Mouse (Mus musculus) heart, embryonic 12.5 days (tissue): ENCODE measurements around the gene C1qtnf3. TPM values are rescaled to one million over a fixed set of nuclear protein-coding genes. Genes with fewer than 3 reads are reported as not detected.
"Not testable (repeated sequence)": the region's sequence is repeated elsewhere in the genome, so short reads cannot be mapped to it uniquely, and the experiment has no call there.

Experiments
- ATAC-seq: fragments of 200-750 bp; cut with Nextera tagmentation; 2 replicates; pipeline ENCODE4 v1.8.0; 2017; ENCODE audit warnings: moderate TSS enrichment, moderate library complexity; ENCODE audit not compliant: insufficient number of reproducible peaks, low FRiP score
- H3K27ac ChIP-seq: fragments of 300-500 bp; sonication (generic); 2 replicates; pipeline ENCODE4 v1.5.1; 2016; ENCODE audit warnings: mild to moderate bottlenecking, moderate library complexity; ENCODE audit not compliant: poor library complexity, severe bottlenecking
- H3K27me3 ChIP-seq: fragments of 300-500 bp; sonication (generic); replicated peaks from 2 replicates; pipeline ENCODE4 v1.6.1; 2016; ENCODE audit warnings: mild to moderate bottlenecking, moderate library complexity
- H3K36me3 ChIP-seq: fragments of 300-500 bp; sonication (generic); 2 replicates; pipeline ENCODE4 v1.6.1; 2016; ENCODE audit warnings: mild to moderate bottlenecking, moderate library complexity
- H3K4me1 ChIP-seq: fragments of 300-500 bp; sonication (generic); replicated peaks from 2 replicates; pipeline ENCODE4 v1.6.1; 2016; ENCODE audit warnings: mild to moderate bottlenecking
- H3K4me2 ChIP-seq: fragments of 300-500 bp; sonication (generic); 2 replicates; pipeline ENCODE4 v1.6.1; 2016; ENCODE audit warnings: mild to moderate bottlenecking, moderate library complexity
- H3K4me3 ChIP-seq: fragments of 300-500 bp; sonication (generic); 2 replicates; pipeline ENCODE4 v1.5.1; 2016; ENCODE audit warnings: mild to moderate bottlenecking
- H3K9ac ChIP-seq: fragments of 300-500 bp; sonication (generic); 2 replicates; pipeline ENCODE4 v1.6.1; 2016; ENCODE audit warnings: mild to moderate bottlenecking, moderate library complexity
- H3K9me3 ChIP-seq: fragments of 300-500 bp; sonication (generic); replicated peaks from 2 replicates; pipeline ENCODE4 v1.6.1; 2016; ENCODE audit warnings: mild to moderate bottlenecking, moderate library complexity
- WGBS: fragments of 180-500 bp; shearing (Covaris S2); methylation state at CpG from one replicate; pipeline ENCODE4 v1.1.7; 2016; 5-methylcytosine and 5-hydroxymethylcytosine counted together
- polyA plus RNA-seq: library from polyadenylated mRNA; unstranded; fragments of >200 nt; fragmentation: Nextera tagmentation; extraction: Ambion mirVana; gene quantifications from 2 replicates; pipeline ENCODE4 v1.2.1, GENCODE M21; 2016

Gene C1qtnf3
- polyA plus RNA-seq, 1 experiment from 2014 or later = 0.14 TPM

GRCm38 (mm10) chr15:10959277-10960026 lies 7.3 kb downstream of the C1qtnf3 start:
- Histone ChIP-seq H3K9me3 (no peaks in the 10 kb centered on the region), H3K4me2 (no peak overlapping the region), H3K27ac (no peak overlapping the region), H3K9ac (no peak overlapping the region), H3K27me3 (peaks cover 4% of the 10 kb centered on the region; the same call in 1 of the 2 replicates), H3K36me3 (no peaks in the 10 kb centered on the region), H3K4me1 (no peaks in the 10 kb centered on the region), H3K4me3 (no peak overlapping the region)
- 87% methylated on average over 15 of the region's 15 CpGs for WGBS
- no peak for ATAC-seq

DNA sequence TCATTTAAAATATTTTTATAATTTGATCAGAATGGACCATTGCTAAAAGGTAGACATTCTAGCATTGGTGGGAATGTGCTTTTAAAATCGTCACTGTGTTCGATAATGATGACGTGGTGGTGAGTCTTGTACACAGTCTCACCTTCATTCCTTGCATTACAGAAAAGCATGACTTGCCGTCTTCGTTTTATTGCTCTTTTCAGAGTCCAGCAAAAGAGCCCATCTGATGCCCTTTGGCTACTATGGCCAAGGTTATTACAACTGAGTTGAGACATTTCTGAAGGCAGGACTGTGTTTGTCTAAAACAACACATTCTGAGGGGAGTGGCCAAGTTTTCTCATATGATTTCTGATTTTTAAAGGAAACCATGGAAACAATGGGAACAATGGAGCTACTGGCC lies 8.1 kb downstream of the C1qtnf3 start:
- no peaks in the 10 kb centered on the region for H3K36me3 ChIP-seq
- H3K4me3 ChIP-seq = no peak overlapping the region
- no peak overlapping the region for H3K9ac ChIP-seq
- no peak overlapping the region for H3K27ac ChIP-seq
- WGBS = 84% methylated on average over 5 of the region's 5 CpGs
- no peak for ATAC-seq
- H3K9me3 ChIP-seq = no peaks in the 10 kb centered on the region
- no peak overlapping the region for H3K4me2 ChIP-seq
- H3K27me3 ChIP-seq = peaks cover 4% of the 10 kb centered on the region; the same call in 1 of the 2 replicates
- no peaks in the 10 kb centered on the region for H3K4me1 ChIP-seq

- Histone ChIP-seq H3K4me3 (no peak overlapping the region), H3K36me3 (no peaks in the 10 kb centered on the region), H3K27ac (no peak overlapping the region), H3K9ac (no peak overlapping the region), H3K4me1 (no peaks in the 10 kb centered on the region), H3K9me3 (no peaks in the 10 kb centered on the region), H3K4me2 (no peak overlapping the region), H3K27me3 (no peaks in the 10 kb centered on the region)
- no peak for ATAC-seq
- WGBS = 73% methylated on average over 2 of the region's 2 CpGs
These were observed 10.5 kb downstream of the C1qtnf3 start for GRCm38 (mm10) chr15:10962601-10963000.

- Histone ChIP-seq H3K36me3 (no peaks in the 10 kb centered on the region), H3K4me2 (no peak overlapping the region), H3K9me3 (no peaks in the 10 kb centered on the region), H3K4me1 (no peaks in the 10 kb centered on the region), H3K4me3 (no peak overlapping the region), H3K9ac (no peak overlapping the region), H3K27me3 (no peaks in the 10 kb centered on the region), H3K27ac (no peak overlapping the region)
- whole genome bisulfite sequencing = 69% methylated on average over 3 of the region's 3 CpGs
- ATAC-seq = no peak
These were observed 17.3 kb downstream of the C1qtnf3 start for GRCm38 (mm10) chr15:10969439-10969838.

GRCm38 (mm10) chr15:10970777-10971176 lies 18.6 kb downstream of the C1qtnf3 start:
- no peaks in the 10 kb centered on the region for H3K4me1 ChIP-seq
- H3K4me2 ChIP-seq = no peak overlapping the region
- no peaks in the 10 kb centered on the region for H3K27me3 ChIP-seq
- ATAC-seq = no peak
- H3K36me3 ChIP-seq = no peaks in the 10 kb centered on the region
- no peak overlapping the region for H3K27ac ChIP-seq
- WGBS = 86% methylated on average over 5 of the region's 5 CpGs
- H3K9ac ChIP-seq = no peak overlapping the region
- no peak overlapping the region for H3K4me3 ChIP-seq
- H3K9me3 ChIP-seq = no peaks in the 10 kb centered on the region

GRCm38 (mm10) chr15:10977151-10977550 lies 25.0 kb downstream of the C1qtnf3 start:
- Histone ChIP-seq H3K4me1 (0 out of 2 replicates have a peak, but pooled peaks cover under 1% of the 10 kb centered on the region), H3K4me3 (no peak overlapping the region), H3K4me2 (no peak overlapping the region), H3K9ac (no peak overlapping the region), H3K9me3 (no peaks in the 10 kb centered on the region), H3K27ac (no peak overlapping the region), H3K27me3 (no peaks in the 10 kb centered on the region), H3K36me3 (no peaks in the 10 kb centered on the region)
- no peak for ATAC-seq

- Histone ChIP-seq H3K27ac (no peak overlapping the region), H3K4me2 (peak overlapping the region; percentile 69), H3K9me3 (no peaks in the 10 kb centered on the region), H3K27me3 (no peaks in the 10 kb centered on the region), H3K4me1 (peaks cover 3% of the 10 kb centered on the region), H3K36me3 (0 out of 2 replicates have a peak, but pooled peaks cover 9% of the 10 kb centered on the region), H3K4me3 (peak overlapping the region; percentile 77; the same call in 1 of the 2 replicates), H3K9ac (0 out of 2 replicates have a peak overlapping the region, but pooled peaks have one; percentile 77)
- no peak for ATAC-seq
- WGBS = 55% methylated on average over 2 of the region's 2 CpGs
These were observed 28.6 kb downstream of the C1qtnf3 start for GRCm38 (mm10) chr15:10980712-10981111.

GRCm38 (mm10) chr15:10981377-10982063 lies 29.4 kb downstream of the C1qtnf3 start, which contains the start of gene Amacr:
Amacr (plus strand) TSS chr15:10981756.
- no peaks in the 10 kb centered on the region for H3K9me3 ChIP-seq
- peak within 1 kb of the TSS; percentile 69 for H3K4me2 ChIP-seq
- peak within 1 kb of the TSS; percentile 85 for H3K27ac ChIP-seq
- 0 out of 2 replicates have a peak, but pooled peaks cover 9% of the 10 kb centered on the region for H3K36me3 ChIP-seq
- H3K27me3 ChIP-seq = no peaks in the 10 kb centered on the region
- peak; percentile 98 for ATAC-seq
- H3K9ac ChIP-seq = peak within 1 kb of the TSS; percentile 77
- peak within 1 kb of the TSS; percentile 77 for H3K4me3 ChIP-seq
- peaks cover 3% of the 10 kb centered on the region for H3K4me1 ChIP-seq
- WGBS = under 1% methylated on average over 52 of the region's 52 CpGs

DNA sequence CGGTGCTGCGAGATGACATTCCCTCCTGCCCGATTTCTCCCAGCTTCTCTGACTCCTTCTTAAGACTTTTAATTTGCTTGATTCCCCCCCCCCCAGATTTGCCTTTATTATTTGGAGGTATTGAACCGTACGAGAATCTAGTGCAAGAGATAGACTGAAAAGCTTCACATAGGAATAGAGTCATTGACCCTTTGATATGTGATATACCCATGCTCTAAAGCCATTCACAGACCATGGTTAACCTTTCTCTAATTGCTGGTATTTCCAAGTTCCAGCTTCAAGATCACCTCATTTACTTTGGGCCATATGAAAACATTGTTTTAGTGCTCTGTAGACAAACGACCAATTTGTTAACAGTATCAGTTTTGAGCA lies 29.9 kb downstream of the C1qtnf3 start:
- H3K4me3 ChIP-seq = peak overlapping the region; percentile 77
- peak overlapping the region; percentile 69 for H3K4me2 ChIP-seq
- H3K9ac ChIP-seq = peak overlapping the region; percentile 77
- 0 out of 2 replicates have a peak, but pooled peaks cover 12% of the 10 kb centered on the region for H3K36me3 ChIP-seq
- H3K27me3 ChIP-seq = no peaks in the 10 kb centered on the region
- no peak for ATAC-seq
- H3K27ac ChIP-seq = peak overlapping the region; percentile 85
- peaks cover 3% of the 10 kb centered on the region for H3K4me1 ChIP-seq
- WGBS = 6% methylated on average over 6 of the region's 6 CpGs
- H3K9me3 ChIP-seq = no peaks in the 10 kb centered on the region

- no peaks in the 10 kb centered on the region for H3K9me3 ChIP-seq
- no peak overlapping the region for H3K4me3 ChIP-seq
- no peak overlapping the region for H3K4me2 ChIP-seq
- no peak for ATAC-seq
- peaks cover 3% of the 10 kb centered on the region for H3K4me1 ChIP-seq
- no peak overlapping the region for H3K9ac ChIP-seq
- H3K36me3 ChIP-seq = peaks cover 29% of the 10 kb centered on the region
- no peaks in the 10 kb centered on the region for H3K27me3 ChIP-seq
- 76% methylated on average over 6 of the region's 6 CpGs for WGBS
- H3K27ac ChIP-seq = no peak overlapping the region
These were observed 33.6 kb downstream of the C1qtnf3 start for GRCm38 (mm10) chr15:10985756-10986155.

DNA sequence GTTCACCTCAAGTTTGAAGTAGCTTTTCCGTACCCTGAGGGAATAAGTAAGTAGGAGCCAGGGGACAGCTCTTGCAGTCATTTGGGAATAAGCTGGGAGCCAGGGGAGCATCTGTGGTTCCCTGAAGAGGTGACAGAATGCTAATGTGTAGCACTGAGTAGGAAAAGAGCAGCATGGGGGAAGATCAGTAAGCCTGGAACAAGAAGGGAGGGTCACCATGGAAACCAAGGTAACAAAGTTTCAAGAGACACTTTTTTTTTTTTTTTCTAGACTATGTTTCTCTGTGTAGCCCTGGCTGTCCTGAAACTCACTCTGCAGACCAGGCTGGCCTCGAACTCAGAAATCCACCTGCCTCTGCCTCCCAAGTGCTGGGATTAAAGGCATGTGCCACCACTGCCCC lies 34.3 kb downstream of the C1qtnf3 start:
- not testable (repeated sequence) for H3K27me3 ChIP-seq, H3K9ac ChIP-seq, H3K4me2 ChIP-seq, ATAC-seq, H3K4me3 ChIP-seq, H3K9me3 ChIP-seq, H3K27ac ChIP-seq, H3K4me1 ChIP-seq
- WGBS = 69% methylated on average over 2 of the region's 2 CpGs
- H3K36me3 ChIP-seq = peaks cover 29% of the 10 kb centered on the region
